Mouse (Mus musculus) urinary bladder, postnatal 36 days (tissue): ENCODE data around the gene Ctcf.
A peak's percentile ranks its signal among the peaks of the same experiment; 100 is the strongest.

Source experiments
- DNase-seq, 2 experiments: peaks; one replicate each; pipeline ENCODE4 v3.0.0; 2022; ENCODE audit warnings: low spot score in 2 of 2, mixed read lengths in 1 of 2

Ctcf gene

DNA sequence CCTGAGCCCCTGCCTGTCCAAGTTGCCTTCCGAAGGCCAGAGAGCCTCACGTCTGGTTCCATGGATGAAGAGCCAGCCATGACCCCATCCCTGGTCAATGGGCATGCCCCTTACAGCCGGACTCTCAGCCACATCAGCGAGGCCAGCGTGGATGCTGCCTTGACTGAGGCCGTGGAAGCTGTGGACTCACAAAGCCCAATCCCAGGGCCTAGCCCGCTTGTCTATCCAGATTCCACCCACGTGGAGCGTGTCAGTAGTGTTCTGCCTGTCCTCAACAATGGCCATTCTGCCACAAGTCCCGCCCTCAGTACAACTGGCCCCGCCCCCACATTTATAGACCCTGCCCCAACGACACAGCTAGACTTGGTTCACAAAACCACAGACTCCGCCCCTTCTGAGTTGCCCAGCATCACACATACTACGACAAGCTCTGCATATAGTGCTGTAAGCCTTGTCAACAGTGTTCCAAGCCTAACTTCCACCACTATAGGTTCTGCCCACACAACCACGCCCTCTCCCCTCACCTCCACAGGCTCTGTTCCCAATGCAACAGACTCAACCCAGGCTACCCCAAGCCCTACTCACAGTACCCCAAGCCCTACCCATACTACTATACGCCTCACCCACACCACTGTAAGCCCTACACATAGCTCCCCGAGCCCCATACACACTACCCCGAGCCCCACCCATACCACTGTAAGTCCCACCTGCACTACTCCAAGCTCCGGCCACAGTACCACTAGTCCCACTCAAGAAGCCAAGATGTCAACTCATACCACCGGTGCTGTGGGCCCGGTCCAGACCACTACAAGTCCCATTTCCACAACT is 18.7 kb upstream of the Ctcf start:
- no peak for DNase-seq

DNA sequence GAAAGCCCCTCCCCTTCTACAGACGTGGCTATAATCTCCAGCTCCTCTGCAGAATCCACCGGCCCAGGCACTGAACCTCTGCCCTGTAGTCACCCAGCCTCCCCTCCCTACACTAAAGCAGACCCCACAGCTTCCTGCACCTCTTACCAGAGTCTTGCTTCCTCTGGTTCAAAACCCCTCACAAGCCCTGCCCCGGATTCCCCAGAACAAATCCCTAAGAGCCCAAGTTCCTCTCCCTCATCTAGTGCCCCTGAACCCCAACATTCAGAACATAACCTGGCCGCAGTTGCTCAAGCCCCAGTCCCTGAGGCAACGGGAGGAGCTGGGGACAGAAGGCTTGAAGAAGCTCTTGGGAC is 18.1 kb upstream of the Ctcf start:
- no peak for DNase-seq

GRCm38 (mm10) chr8:105618892-105619591 is 17.3 kb upstream of the Ctcf start:
- no peak for DNase-seq

GRCm38 (mm10) chr8:105620211-105620610 is 16.2 kb upstream of the Ctcf start:
- DNase-seq = no peak

DNA sequence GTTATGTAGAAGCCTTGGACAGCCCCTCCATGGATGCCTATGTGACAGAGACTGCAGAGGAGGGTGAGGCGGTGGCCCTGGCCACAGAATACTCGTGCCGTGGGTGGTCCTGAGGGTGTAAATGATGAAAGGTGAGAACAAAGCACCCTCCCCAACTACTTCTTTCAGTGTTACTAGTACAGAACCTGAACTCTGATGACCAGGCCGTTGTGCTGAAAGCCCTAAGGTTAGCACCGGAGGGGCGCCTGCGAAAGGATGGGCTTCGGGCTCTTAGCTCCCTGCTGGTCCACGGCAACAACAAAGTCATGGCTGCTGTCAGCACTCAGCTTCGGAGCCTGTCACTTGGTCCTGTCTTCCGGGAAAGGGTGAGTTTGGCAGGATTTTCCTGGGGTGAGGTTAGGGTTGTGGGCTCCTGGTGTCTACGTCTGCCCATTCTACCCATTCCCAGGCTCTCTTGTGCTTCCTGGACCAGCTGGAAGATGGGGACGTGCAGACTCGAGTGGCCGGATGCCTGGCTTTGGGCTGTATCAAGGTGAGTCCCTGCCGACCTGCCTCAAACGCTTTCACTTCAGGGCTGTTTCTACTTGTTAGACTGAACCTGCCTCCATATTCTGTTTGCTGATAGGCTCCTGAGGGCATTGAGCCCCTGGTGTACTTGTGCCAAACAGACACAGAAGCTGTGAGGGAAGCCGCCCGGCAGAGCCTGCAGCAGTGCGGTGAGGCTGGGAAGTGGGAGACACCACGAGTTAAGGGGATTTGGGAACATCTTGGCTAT is 15.2 kb upstream of the Ctcf start:
- no peak for DNase-seq

GRCm38 (mm10) chr8:105621841-105622240 is 14.5 kb upstream of the Ctcf start:
- DNase-seq = no peak

DNA sequence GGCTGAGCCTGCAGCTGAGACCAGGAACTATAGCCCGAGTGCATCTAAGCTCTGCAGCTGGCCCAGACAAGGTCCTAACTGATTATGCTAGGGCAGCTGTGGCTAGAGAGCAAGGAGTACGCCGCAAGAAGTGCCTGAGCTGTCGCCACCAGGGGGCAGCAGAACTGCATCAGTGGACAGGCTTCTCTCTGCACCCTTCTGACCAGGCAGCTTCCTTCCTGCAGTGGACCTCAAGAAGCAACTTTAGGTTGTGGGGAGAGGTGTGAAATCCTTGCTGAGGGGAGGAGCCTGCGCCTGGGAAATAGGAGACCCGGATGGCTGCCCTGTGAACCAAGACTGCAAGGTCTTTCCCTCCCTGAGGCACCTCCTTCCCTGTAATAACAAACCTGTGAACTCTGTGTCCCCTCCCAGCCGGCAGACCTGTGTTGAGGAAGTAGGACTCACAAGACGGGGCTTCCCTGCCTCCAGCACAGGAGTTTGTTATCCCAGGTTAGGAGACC is 13.9 kb upstream of the Ctcf start:
- DNase-seq = peak; percentile 92 to 93

DNA sequence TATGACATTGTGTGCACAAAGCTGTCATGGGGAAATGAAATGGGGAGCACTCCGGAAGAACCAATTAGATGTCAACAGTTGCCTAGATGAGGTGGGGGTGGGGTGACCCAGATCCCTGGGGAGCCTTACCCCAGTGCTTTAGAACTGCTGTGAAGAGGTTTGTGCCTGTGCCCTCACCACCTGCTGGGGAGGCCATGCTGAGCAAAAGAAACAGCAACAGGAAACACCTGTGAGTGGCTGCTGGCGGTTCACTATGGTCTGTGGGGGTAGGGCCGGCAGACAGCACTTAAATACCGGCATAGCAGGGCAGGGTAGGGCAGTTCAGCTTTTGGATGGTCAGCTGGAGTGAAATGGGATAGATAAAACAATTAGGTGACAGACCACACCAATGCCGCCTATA is 13.2 kb upstream of the Ctcf start:
- no peak for DNase-seq

GRCm38 (mm10) chr8:105623679-105624245 is 12.6 kb upstream of the Ctcf start:
- DNase-seq = no peak

DNA sequence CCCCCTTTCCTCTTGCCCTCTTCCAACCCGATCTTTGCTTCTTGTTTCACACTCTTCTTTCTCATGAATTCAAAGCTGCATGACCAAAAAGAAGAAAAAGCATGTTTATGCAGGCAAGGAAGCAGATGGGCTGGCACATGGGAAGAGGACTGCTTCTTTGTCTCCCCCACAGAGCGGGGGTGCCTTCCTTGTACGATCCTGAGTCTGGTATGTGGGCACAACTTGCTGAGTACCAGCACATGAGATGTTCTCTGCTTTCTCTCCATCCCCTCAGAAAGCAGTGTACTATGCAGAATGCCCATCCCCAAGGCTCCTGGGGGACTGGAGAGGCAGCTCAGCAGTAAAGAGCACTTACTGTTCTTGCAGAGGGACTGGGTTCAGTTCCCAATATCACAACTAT is 12.0 kb upstream of the Ctcf start:
- no peak for DNase-seq

GRCm38 (mm10) chr8:105624831-105625230 is 11.5 kb upstream of the Ctcf start:
- no peak for DNase-seq

DNA sequence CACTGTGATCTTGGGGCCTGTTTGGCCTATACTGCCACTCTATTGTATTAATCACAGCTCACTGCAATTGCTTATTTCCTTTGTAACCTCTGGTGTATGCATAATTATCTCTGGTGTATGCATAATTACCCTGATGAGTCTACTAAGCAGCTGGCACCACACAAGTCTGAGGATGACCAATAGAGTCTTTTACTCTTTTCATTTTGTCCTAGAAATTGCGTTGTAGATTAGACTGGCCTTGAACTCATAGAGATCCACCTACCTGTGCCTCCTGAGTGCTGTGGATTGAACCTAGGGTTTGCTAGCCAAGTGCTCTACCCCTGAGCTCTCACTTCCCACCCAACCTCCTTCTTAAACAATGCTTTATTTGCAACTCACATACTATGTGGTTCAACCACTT is 10.3 kb upstream of the Ctcf start:
- DNase-seq = no peak

DNA sequence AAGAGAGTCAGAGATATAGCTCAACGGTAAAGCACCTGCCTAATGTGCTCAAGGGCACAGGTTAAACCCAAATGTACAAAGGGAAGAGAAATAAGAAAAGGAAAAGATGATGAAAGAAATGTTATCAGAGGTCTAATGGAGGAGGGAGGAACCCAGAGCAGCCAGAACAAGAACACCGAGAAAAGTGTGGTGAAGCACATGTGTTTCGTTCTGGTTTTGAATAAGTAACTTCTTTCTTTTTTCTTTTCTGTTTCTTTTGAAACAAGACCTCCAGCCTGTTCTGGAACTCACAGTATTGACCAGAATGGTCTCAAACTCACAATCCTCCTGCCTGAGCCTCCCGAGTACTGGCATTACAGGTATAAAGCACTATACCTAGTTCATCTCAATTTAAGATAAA is 7.0 kb upstream of the Ctcf start:
- no peak for DNase-seq

DNA sequence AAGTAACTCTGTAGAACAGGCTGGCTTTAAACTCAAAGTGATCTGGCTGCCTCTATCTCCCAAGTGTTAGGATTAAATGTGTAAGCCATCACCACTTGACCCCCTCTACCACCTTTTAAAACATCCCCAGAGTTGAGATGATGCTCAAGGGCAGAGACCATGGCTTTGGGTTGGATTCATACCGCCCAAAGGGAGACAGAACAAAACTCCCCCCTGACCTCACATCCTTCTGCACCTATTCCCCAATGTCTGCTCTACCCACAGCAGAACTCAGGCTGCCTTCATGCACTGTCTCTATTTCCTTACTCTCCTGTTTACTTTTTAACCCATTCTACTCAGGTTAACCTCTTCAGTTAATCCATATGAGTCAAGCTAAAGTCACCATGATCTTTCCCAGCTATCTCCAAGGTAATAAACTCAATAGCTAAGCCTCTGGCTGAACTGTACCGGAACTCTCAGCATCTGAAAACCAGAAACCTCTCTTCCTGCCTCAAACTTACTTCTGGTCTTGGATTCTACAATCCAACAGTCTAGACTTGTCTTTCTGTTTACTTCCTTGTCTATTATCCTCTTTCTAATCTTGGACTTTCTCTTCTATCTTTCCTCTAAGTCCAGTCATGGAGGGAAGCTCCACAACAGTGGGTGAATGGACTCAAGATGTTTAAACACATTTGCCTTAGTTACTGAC is 1.5 kb upstream of the Ctcf start:
- DNase-seq = no peak

- no peak for DNase-seq
Measured at GRCm38 (mm10) chr8:105635481-105635880, 887 bp upstream of the Ctcf start.

DNA sequence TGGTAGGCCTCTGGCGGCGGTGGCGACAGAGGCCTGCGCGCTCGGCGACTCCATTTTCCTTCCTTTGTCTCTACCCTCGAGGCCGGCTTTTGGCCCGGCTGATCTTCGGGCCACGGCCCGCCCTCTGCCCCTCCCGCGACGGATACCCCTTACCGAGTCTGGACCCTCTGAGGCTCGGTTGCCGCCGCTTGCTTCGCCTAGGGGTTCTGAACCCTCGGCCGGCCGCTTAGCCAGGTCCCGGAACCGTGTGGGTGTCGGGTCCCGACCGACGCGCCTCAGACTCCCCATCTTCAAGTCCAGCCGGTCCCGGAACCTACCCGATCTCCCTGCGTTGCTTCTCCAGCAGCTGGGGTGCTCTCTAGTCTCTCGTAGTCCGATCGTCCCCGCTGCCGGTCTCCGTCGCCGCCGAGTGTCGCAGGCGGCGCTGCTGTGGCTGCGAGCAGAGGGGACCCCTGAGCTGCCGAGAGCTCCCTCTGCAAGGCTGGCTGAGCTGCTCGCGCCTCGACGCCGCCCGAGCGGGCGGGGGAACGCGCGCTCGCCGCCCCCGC is 669 bp downstream of the Ctcf start, which contains the start of gene Agrp:
Gene Agrp, minus strand, starts transcription at position 431 of the 548 bp plus-strand sequence.
- no peak for DNase-seq

DNA sequence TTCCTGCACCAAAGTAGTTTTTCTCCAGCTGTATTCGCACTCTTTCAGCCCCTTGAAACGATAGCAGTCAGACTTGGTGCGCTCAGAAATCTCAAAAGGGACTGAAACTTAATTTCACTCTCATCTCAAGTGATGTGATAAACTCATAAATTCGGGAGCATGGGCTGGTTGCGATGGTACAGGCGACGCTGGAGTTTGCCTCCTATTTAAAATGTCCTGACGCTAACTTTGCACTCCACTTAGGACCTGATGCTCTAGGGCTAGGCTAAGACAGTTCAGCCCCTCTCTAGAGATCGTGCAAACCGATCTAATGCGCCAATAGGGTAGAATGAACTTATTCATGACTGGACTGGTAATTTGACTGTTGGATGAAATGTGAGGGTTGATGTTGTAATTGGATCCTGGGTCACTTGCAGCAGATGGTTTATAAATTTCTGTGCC is 1.3 kb downstream of the Ctcf start:
- DNase-seq = no peak

DNA sequence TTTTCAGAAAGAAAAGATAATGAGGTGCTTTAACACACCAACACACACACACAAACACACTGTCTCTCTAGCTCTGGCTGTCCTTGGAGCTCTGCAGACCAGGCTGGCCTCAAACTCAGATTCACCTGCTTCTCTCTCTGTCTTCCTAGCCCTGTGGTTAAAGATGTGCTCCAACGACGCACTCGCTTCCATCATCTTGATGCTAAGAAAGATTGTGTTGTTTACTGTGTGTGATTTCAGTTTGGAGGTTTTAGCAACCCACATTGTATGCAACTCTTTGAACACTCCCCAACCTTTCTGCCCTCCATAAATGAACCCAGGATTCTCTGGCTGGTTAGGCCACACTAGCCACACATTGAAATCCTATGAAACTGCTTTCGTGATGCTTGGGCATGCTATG is 2.1 kb downstream of the Ctcf start:
- DNase-seq = no peak

GRCm38 (mm10) chr8:105639835-105640234 is 3.5 kb downstream of the Ctcf start:
- DNase-seq = no peak

DNA sequence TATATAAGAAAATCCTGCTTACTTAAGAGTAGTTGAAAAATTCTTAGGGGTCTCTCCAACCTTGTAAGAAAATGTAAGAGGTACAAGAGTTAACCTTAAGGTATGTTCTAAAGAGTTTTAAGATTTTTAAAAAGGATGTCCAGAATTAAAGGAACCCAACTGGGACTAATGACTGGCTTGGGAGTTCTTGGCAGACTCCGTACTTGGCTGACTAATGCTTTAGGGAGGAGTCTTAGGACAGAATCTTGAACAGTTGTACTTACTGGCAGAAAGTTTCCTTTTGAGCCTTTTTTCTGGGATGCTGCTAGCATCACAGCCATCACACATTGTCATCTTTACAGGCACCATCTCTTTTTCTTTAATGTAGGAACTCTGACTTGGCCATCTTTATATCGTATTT is 4.1 kb downstream of the Ctcf start:
- DNase-seq = no peak

DNA sequence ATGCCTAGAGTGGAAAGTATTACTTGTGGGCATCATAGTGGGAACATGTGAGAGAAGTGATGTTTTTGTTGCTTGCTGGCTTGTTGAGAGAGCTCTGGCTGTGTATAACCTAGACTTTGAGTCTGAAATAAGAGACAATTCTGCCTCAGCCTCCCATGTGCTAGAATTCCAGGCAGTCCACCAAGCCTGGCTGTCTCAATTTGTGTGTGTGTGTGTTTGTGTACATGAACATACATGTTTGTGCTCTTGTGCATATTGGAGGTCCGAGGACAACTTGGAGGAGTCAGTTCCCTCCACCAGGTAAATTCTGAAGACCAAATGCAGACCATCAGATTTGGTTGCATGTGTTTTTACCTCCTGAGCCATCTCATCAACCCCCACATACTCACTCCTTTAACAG is 8.8 kb downstream of the Ctcf start:
- no peak for DNase-seq
